Mouse (Mus musculus) kidney, adult 2 months (tissue): ENCODE results near the gene Soga1. TPM values are rescaled to one million over a fixed set of nuclear protein-coding genes. Genes with fewer than 3 reads are reported as not detected.
A peak's percentile ranks its signal among the peaks of the same experiment; 100 is the strongest.

Experiments used
- DNase-seq: peaks from one replicate; pipeline ENCODE4 v3.0.0; 2021
- H3K27ac ChIP-seq: fragments of 200-500 bp; 2 replicates; pipeline ENCODE4 v1.5.1; 2012; ENCODE audit warnings: low read depth, low read length, control low read depth, inconsistent platforms; ENCODE audit not compliant: insufficient read depth
- H3K27me3 ChIP-seq: fragments of 200-500 bp; replicated peaks from 2 replicates; pipeline ENCODE4 v1.6.1; 2012; ENCODE audit warnings: mild to moderate bottlenecking, moderate library complexity, low read length, inconsistent platforms; ENCODE audit not compliant: control insufficient read depth, insufficient read depth
- H3K36me3 ChIP-seq: fragments of 200-500 bp; 2 replicates; pipeline ENCODE4 v1.6.1; 2012; ENCODE audit warnings: mild to moderate bottlenecking, moderate library complexity, low read length, inconsistent platforms; ENCODE audit not compliant: control insufficient read depth, insufficient read depth
- H3K4me1 ChIP-seq: fragments of 200-500 bp; 2 replicates; pipeline ENCODE4 v1.6.1; 2011; ENCODE audit warnings: low read length; ENCODE audit not compliant: control insufficient read depth, insufficient read depth
- H3K4me3 ChIP-seq: fragments of 200-500 bp; 2 replicates; pipeline ENCODE4 v1.5.1; 2011; ENCODE audit warnings: mild to moderate bottlenecking, low read depth, low read length, control low read depth; ENCODE audit not compliant: insufficient read depth
- CTCF ChIP-seq: fragments of 200-500 bp; conservative IDR thresholded peaks from 2 replicates; pipeline ENCODE4 v1.5.1; 2011; ENCODE audit warnings: low read depth, mild to moderate bottlenecking, control low read depth, low read length, moderate library complexity, mixed read lengths; ENCODE audit not compliant: insufficient read depth, insufficient read length
- POLR2A ChIP-seq: fragments of 200-500 bp; IDR thresholded peaks from one replicate; pipeline ENCODE4 v1.6.1; 2011; ENCODE audit warnings: low read depth, low read length, control low read depth
- WGBS: fragments of 180-500 bp; shearing (Covaris S2); methylation state at CpG from one replicate; pipeline ENCODE4 v1.1.7; 2018; 5-methylcytosine and 5-hydroxymethylcytosine counted together
- polyA plus RNA-seq: library from polyadenylated mRNA; depleted of rRNA; stranded (reverse); fragments of >200 nt; gene quantifications from 2 replicates; pipeline ENCODE4 v1.2.3, GENCODE M21; 2012

Gene Soga1
- polyA plus RNA-seq, 1 experiment = 5.4 TPM

DNA sequence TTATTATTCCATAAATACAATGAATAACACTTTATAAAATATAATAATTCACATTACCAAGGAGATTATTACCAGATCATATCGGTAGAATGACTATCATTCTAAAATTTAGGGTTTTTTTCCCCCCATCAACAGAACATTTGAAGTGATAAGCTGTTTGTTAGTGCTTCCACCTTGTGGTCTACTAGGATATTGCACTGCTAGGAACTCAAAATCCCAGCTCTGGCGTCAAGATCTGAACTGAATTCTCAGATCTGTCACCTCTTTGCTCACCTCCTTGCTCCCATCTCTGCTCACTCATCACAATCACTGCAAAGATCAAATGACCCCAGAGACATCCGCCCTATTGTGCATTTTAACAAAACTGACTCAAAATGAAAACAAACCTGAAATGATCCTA lies 37.9 kb upstream of the Soga1 start:
- TF ChIP-seq POLR2A = no peak
- peak; percentile 22; the same call in 1 of the 2 replicates for TF ChIP-seq CTCF
- Histone ChIP-seq H3K27ac (no peak overlapping the region), H3K4me1 (no peaks in the 10 kb centered on the region), H3K36me3 (0 out of 2 replicates have a peak, but pooled peaks cover 1% of the 10 kb centered on the region), H3K4me3 (no peak overlapping the region), H3K27me3 (no peaks in the 10 kb centered on the region)
- peak; percentile 23 for DNase-seq
- 20% methylated on average over 3 of the region's 3 CpGs for WGBS

GRCm38 (mm10) chr2:157108236-157108635 lies 29.2 kb upstream of the Soga1 start:
- Histone ChIP-seq H3K27ac (no peak overlapping the region), H3K27me3 (no peaks in the 10 kb centered on the region), H3K4me3 (no peak overlapping the region), H3K4me1 (0 out of 2 replicates have a peak, but pooled peaks cover 2% of the 10 kb centered on the region), H3K36me3 (peaks cover 3% of the 10 kb centered on the region)
- no peak for TF ChIP-seq POLR2A
- TF ChIP-seq CTCF = no peak
- WGBS = 80% methylated on average over 4 of the region's 4 CpGs
- DNase-seq = no peak

DNA sequence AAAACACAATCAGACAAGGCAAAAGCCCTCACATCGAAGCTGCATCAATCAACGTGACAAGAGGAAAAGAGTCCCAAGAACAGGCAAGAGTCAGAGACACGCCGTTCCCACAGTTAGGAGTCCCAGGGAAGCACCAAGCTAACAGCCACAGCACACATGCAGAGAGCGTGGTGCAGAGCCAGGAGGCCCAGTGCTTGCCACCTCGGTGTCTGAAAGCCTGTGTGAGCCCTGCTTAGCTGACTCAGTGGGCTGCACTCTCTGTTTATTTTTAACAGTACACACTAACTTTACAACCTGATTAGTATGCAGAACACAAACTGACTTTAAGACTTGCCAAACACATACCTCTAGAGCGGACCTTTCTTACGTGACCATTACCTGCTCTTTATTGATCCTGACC lies 25.4 kb upstream of the Soga1 start:
- no peak overlapping the region for H3K27ac ChIP-seq
- WGBS = 58% methylated on average over 8 of the region's 8 CpGs
- TF ChIP-seq POLR2A = no peak
- TF ChIP-seq CTCF = no peak
- H3K4me1 ChIP-seq = 0 out of 2 replicates have a peak, but pooled peaks cover 2% of the 10 kb centered on the region
- H3K4me3 ChIP-seq = no peak overlapping the region
- peaks cover 3% of the 10 kb centered on the region for H3K36me3 ChIP-seq
- DNase-seq = peak; percentile 28
- H3K27me3 ChIP-seq = no peaks in the 10 kb centered on the region

- Histone ChIP-seq H3K27me3 (no peaks in the 10 kb centered on the region), H3K27ac (no peak overlapping the region), H3K36me3 (no peaks in the 10 kb centered on the region), H3K4me1 (0 out of 2 replicates have a peak, but pooled peaks cover 2% of the 10 kb centered on the region), H3K4me3 (no peak overlapping the region)
- 76% methylated on average over 2 of the region's 2 CpGs for WGBS
- no peak for TF ChIP-seq POLR2A
- TF ChIP-seq CTCF = no peak
- no peak for DNase-seq
Measured at GRCm38 (mm10) chr2:157102256-157102655, 23.2 kb upstream of the Soga1 start.

- TF ChIP-seq POLR2A = no peak
- no peak for TF ChIP-seq CTCF
- H3K36me3 ChIP-seq = no peaks in the 10 kb centered on the region
- WGBS = 94% methylated on average over 9 of the region's 9 CpGs
- DNase-seq = no peak
- 0 out of 2 replicates have a peak, but pooled peaks cover 2% of the 10 kb centered on the region for H3K4me1 ChIP-seq
- no peak overlapping the region for H3K4me3 ChIP-seq
- H3K27ac ChIP-seq = no peak overlapping the region
- H3K27me3 ChIP-seq = no peaks in the 10 kb centered on the region
Measured at GRCm38 (mm10) chr2:157101650-157102049, 22.6 kb upstream of the Soga1 start.

GRCm38 (mm10) chr2:157100319-157100605 lies 21.2 kb upstream of the Soga1 start:
- no peak overlapping the region for H3K4me3 ChIP-seq
- TF ChIP-seq CTCF (no peak), POLR2A (no peak)
- H3K27ac ChIP-seq = no peak overlapping the region
- H3K4me1 ChIP-seq = 0 out of 2 replicates have a peak, but pooled peaks cover 2% of the 10 kb centered on the region
- H3K27me3 ChIP-seq = no peaks in the 10 kb centered on the region
- no peak for DNase-seq
- 34% methylated on average over 12 of the region's 12 CpGs for WGBS
- no peaks in the 10 kb centered on the region for H3K36me3 ChIP-seq

- WGBS = 52% methylated on average over 12 of the region's 12 CpGs
- no peak for TF ChIP-seq CTCF
- no peak for TF ChIP-seq POLR2A
- DNase-seq = no peak
- Histone ChIP-seq H3K36me3 (no peaks in the 10 kb centered on the region), H3K27me3 (no peaks in the 10 kb centered on the region), H3K4me3 (no peak overlapping the region), H3K27ac (no peak overlapping the region), H3K4me1 (0 out of 2 replicates have a peak, but pooled peaks cover 2% of the 10 kb centered on the region)
Measured at GRCm38 (mm10) chr2:157099532-157100318, 20.7 kb upstream of the Soga1 start.
